Mouse (Mus musculus) heart, postnatal 0 days (tissue): ENCODE measurements at regions not wholly inside any gene's neighbourhood (a gene's known extent, or its start where the extent isn't known, plus 50 kb on each side); places are given as distances from the start of the nearest gene placed in this dataset.

ENCODE experiments used
- CTCF ChIP-seq: IDR thresholded peaks from 2 replicates; pipeline ENCODE4 v1.5.1; 2016; ENCODE audit warnings: antibody characterized with exemption, control low read depth, low read depth
- EP300 ChIP-seq: IDR thresholded peaks from 2 replicates; pipeline ENCODE4 v1.6.1; 2016; ENCODE audit warnings: antibody characterized with exemption, low read depth

GRCm38 (mm10) chr2:47991132-47991531 lies 822.8 kb upstream of the Acvr2a start:
- TF ChIP-seq CTCF (no peak), EP300 (no peak)
